Mouse (Mus musculus): ENCODE data around the gene Rcan2. TPM values are rescaled to one million over a fixed set of nuclear protein-coding genes. Genes with fewer than 3 reads are reported as not detected.

Gene Rcan2
- total RNA-seq (2021), result 10 to 100 TPM; 18.4 to 22.3 TPM
- long read RNA-seq, experiment 1, transcript Rcan2-206 (5 exons, 2,914 nt), result major isoform, 12 of 23 reads
- long read RNA-seq, experiment 1, partial matches to known transcripts, result 1 of 23 reads
- long read RNA-seq, experiment 1, other reads (novel, unspliced or antisense), result 7 of 23 reads
- long read RNA-seq, experiment 2, transcript Rcan2-206 (5 exons, 2,914 nt), result major isoform, 14 of 19 reads
- long read RNA-seq, experiment 2, partial matches to known transcripts, result 0 of 19 reads
- long read RNA-seq, experiment 2, other reads (novel, unspliced or antisense), result 0 of 19 reads

DNA sequence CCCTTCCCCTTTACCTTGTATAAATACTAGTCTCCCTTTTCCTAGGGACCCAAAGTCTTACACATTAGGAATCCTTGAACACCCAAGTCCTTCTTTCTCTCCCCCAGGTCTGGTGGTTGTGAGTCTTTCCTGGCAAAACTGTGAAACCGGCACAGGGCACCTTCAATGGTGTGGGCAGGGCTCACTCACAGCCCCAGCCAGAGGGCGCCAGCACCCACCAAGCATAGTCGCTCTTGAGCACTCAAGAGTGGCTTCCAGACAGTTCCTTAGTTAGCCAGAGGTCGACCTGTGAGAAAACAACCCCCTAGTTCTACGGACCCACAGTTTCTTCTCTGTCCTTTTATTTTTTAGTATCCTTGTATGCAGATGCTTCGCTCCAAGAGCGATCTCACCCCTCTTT is at the start of gene Rcan2:
TSS of gene Rcan2 (plus strand) at position 275 of the 400 bp plus-strand sequence.
- peak; percentile 44 for DNase-seq

DNA sequence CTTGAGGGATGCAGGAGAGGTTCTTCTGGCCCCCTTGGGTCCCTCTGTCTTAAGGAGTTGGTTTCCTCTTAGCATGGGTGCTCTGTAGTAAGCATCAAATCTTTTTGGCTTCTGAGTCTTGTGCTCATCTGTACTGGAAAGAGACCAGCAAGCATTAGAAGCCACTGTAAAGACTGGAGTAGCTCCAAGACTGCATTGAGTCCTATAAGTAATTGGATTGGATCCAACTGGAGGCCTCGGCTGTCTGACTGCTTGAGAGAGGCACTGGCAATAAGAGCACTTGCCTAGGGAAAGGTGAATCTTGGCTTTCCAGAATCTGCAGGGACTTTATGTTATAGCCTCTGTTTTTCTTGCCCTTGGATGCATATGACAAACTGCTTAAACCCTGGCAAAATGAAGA is 48.3 kb upstream of the Rcan2 start:
- no peak for DNase-seq

DNA sequence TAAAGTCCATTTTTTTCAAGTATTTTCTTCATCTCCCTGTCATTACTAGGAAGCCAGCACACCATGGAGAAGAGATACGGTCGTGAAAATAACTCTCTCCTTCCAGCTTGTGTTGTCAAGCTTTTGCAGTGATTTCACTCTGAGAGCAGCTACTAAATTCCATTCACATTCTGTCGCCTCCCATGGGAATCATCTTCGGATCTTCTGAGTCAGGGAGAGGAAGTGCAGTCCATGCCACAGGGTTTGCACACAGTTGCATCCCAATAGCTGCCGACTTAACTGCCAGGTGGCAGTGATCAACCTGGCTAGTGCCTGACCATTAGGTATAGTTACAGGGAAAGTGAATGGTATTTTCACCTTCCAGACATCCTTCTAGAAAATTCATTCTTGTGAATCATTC is 46.5 kb upstream of the Rcan2 start:
- DNase-seq, result no peak

DNA sequence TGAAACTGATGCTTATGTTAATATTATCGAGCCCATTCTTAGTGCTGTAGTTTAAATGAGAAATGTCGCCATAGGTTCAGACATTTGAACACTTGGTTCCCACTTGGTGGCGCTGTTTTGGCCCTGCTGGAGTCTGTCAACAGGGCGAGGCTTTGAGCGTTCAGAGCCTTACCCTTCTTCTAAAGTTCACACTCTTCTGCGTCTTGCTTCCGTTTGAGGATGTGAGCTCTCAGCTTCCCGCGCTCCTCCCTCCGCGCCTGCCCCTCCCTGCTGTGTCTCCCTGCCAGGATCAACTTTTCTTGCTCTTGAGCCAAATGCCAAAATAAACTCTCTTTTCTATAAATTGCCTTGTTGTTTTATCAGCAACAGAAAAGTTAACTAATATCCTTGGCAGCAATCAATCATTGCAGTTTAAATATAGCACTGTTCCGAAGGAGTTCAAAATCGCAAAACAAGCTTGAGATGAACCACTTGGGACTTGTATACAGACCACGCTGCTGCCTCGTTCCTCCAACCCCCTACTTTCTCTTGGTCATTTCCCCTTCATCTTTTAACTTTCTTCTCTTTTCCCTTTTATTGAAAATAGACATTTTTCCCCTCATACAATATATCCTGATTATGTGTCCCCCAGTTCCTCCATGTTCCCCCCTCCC is 42.4 kb upstream of the Rcan2 start:
- peak; percentile 22 for DNase-seq

DNA sequence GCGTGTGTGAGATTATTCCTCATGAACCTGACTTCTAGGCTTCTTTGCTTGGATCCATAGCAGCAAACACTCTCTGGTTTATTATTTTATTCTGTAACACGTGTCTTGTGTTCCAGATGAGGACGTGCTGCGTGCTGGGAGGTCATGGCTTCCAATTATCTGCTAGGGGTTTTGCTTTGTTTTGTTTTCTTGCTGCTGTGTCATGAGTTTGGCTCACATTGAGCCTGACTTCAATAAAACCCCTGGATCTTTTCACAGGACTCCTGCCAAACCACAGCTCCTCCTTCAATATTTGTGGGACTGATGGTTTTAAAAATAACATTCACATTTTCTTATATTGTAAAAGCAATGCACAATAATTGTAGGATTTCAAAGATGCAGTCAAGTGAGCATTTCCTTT is 16.6 kb upstream of the Rcan2 start:
- no peak for DNase-seq

DNA sequence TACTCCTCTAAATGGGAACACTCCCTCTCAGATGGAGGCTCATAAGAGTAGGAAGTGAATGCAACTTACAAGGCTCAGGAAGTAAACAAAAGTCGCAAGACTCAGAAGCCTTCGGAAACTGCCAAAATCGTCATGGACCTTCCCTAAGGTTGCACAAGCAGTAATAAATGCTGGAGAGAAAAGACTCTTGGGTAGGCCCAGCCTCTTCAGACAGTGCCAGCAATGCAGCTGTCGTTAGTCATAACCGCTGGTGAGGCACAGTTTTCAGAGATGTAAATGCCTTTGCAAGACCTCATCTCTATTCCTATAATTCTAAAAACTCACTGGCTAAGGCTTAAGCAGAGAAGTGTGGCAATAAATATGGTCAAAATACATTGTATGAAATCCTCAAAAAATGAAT is 12.9 kb upstream of the Rcan2 start:
- no peak for DNase-seq

DNA sequence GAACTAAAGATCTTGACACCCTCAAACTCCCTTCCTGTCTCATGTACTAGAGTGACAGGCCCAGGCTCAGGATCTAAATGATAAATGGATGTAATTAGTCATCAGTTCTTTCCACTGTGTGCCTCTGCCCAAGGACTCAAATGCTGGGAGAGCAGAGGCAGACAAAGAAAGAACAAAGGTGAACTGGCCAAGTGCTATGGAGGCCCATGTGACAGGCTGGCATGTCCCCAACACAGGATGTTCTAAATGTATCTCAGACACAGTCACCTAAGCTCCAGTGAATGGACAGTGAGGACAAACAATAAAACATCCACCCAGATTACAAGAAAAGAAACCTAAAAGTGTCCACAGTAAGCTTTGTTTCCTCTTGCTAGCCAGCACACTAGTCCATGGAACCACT is 11.8 kb upstream of the Rcan2 start:
- no peak for DNase-seq

DNA sequence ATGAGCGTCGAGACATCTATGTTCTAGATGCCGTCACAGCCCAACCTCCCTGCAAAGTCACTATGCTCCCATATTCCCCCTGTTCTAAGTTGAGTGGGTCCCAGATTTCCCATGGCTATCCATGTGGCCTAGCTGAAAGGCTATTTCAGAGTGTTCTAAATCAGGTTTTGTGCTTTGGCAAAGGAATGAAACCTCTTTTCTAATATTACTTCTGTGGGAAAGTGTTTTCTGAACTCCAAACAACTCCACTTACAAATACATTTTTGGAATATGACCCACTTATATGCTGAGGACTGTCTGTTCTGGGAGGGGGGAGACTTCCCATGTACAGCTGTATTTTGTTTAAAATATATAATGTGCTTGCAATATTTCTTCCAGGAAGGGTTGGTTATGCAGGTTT is 9.4 kb upstream of the Rcan2 start:
- DNase-seq, result no peak

DNA sequence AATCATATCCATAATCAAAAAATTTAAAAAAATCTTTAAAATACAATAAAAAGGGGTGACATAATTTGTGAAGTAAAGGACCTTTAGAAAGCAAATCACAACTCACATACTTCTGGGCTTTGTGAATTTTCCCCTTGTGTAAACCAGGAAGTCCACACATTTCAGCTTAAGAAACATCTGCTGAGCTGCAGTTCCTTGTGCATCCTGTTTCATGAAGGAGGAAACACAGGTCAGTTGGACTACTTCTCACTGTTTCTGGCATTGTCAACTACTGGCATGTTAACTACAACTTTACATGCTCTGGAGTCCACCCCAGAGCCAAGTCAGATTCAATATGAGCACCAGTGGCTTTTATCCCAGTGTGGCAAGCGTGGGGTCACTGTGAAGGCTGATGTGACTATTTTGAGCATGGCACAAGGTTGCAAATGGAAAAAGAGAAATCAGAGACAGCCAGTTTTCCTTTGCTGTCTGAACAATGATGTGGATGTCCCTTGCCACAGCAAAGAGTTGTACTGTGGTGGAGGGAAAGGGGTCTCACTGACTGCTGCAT is 6.3 kb upstream of the Rcan2 start:
- DNase-seq, result no peak

DNA sequence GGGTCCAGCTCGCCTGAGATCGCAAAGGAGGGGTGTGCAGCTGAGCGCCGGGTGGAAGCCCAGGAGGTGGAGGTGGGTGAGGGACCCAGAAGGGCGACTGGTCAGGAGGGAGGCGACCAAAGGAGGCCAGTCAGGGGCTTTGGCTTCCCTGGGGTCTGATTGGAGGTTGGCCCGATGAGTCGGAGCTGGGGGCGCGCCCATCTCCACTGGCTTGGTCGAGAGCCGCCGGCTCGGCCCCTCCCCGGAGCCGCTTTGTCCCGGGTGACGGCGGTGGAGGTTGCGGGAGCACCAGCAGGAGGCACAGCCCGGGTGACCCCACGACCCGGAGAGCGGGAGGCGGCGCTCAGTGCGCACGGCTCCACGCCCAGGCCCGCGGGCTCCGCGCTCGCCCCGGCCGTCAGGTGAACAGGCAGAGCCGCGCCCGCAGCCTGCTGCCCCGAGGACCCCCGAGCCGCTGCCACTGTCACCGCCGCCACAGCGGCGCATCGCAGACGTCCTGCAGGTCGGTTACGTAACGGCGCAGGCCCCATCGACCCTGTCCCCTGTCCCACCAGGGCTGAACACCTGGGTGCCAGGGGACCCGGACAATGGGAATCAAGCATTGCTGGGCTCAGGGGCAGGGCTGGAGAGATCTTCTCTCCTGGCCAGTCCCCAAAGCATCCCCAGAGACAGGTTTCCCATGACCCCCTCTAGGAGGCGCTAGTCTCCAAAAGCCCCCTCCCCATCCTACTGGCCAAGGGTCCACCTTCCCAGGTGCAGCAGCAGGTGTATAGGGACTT is 633 bp downstream of the Rcan2 start:
- DNase-seq, result peak; percentile 65

DNA sequence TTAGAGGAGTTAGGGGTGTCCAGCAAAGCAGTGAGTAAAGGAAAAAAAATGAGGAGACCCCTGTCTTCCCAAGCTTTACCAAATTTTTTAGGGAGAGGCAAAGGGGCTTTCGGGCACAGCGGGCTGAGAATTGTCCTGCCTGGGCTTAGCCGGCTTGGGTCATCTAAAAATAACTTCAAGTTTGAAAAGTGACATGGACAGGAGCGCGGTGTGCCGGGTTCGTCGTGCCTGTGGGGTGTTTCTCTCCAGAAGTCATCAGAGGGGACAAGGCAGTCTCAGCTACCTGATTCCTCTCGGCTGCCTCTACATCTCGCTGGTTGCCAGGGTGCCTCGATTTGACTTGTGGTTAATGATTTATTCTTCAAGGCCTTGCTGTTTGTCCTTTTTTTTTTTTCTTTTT is 1.3 kb downstream of the Rcan2 start:
- DNase-seq, result no peak

DNA sequence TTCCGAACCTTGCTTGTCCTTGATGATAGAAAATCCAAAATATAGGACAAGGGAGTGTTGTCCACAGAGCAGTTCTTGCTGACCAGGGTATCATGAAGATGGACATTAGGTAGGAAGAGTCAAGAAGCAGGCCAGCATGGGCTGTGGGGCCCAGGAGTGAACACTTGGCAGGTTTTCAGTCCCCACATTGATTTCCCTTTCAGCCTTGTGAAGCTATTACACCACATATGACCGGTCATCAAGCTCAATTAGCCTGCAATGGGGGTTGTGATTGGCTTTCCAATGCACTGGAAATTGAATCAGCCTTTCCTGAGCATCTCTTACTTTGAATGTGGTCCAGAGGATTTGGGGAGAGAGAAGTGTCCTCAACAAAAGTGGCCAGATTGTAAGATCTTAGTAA is 2.0 kb downstream of the Rcan2 start:
- DNase-seq, result no peak

DNA sequence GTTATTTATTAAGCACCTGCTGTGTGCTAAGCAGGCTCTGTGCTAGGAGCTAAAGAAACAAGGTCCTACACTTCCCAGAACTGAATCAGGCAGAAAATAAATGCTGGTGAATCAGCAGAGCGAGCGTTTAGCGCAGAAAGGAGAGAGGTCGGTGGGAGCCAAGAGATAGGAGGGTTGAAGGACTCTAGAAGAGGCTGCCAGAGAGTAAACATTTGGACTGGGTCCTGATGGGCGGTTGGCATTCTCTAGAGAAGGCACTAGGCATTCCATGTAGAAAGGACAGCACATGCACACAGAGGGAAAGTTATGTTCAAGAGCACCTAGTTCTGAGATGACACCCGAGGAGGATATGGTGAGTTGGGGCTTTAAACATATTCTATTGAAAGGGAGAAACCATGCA is 2.6 kb downstream of the Rcan2 start:
- no peak for DNase-seq

DNA sequence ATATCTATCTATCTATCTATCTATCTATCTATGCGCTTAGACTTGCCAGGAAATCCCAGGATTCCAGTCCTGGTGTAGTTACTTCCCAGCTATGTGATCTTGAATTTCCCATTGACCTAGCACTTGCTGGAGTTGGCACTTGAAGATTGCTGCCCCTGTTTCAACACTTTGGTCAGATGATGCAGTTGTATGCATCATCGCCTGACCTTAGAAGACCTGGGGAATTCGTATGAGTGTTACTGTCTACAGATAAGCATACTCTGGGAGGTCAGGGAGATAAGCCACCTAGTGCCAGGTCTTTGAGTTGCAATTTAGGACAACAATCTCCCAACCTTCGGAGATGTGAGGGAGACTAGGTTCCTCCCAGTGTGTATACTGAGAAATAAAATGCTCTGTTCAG is 5.7 kb downstream of the Rcan2 start:
- no peak for DNase-seq

DNA sequence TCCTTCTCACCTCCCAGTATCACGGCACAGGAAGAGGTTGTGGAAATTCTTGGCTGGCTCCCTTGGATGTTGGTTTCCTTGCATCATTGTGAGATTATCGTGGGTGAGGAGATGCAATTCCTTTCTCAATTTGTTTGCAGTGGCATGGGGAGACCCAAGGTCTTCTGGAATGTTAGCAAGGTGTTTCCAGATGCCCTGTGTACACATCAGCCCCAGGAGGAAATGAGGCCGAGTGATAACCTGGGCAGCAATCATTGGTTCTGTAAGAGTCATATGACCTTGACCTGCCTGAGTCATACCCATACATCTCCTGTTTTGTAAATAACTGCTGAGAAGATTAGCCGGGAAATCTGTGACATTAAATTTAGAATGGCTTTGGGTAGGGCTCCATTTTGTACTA is 10.3 kb downstream of the Rcan2 start:
- DNase-seq, result no peak

DNA sequence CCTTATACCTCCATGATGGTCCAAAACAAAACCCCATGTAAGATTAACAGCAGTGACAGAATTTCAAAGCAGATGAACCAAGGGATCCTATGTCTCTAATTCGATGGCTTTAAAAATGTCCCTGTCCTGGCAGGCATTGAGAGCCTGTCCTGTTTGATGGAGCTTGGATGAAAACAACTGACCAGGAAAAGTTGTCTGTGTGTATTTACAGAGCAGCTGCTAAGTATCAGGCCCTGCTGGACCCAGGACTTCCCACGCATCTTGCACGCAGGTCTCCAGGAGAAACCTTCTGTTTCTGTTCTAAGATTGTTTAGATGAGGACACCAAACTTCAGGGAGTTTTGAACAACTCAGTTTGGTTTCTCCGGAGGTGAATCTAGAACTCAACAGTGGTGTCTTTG is 14.2 kb downstream of the Rcan2 start:
- no peak for DNase-seq

DNA sequence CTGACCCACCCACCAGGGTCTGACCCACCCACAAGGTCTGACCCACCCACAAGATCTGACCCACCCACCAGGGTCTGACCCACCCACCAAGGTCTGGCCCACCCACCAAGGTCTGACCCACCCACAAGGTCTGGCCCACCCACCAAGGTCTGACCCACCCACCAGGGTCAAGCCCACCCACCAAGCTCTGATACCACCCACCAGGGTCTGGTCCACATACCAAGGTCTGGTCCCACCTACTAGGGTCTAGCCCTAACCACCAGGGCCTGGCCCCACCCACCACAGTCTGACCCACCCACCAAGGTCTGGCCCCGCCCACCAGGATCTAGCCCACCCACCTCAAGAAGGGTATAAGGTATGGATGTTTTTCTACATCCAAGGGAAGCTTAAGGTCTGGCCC is 15.3 kb downstream of the Rcan2 start:
- no peak for DNase-seq

DNA sequence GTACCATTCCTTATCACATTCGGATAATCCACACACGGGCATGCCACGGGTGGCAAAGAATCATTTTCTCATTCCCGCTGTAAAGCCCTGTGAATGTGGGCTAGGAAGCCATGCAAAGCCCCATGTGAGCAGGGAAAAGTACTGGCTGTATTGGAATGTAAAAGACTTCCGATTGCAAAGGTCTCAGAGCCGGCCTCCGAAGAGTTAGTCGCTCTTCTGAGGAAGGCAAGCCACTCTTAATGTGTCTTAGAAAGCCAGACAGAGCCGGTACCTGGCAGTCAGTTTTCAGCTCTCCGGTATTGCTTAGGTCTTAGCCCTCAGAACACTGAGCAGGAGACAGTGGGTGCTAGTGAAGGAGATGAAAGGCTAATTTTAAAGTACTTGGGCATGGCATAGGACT is 16.0 kb downstream of the Rcan2 start:
- no peak for DNase-seq

DNA sequence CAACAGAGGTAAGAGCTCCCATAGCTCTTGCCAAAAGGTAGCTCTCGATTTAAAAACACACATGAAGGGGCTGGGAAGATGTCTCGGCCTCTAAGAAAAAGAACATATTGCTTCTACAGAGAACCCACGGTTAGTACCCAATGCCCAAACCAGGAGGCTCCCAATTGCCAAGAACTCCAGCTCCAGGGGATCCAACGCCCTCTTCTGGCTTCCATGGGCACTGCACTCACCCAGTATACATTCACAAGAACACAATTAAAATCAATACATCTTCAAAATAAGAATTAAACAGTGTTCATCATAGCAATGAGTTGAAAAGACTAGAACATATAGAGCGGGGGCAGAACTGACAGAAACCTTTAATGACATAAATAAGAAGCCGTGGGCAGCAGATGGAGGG is 17.2 kb downstream of the Rcan2 start:
- DNase-seq, result no peak

DNA sequence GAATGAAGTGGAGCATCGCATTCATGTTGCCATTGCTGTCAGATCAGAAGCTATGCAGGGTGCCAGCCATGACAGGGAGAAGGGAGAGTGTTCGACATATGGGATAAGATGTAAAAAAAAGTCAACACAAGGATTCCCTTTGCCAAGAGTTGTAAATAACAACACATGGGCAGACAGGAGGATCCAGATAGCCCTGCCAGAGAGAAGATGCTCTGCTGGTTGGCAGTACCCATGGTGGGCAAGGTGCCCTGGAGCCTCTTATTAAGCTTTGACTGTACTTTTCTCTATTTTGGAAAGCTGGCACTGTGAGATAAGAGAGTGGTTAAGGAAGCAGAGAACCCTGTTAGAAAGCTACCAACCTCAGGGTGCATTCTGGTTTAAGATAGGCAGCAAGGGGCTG is 19.8 kb downstream of the Rcan2 start:
- DNase-seq, result no peak

DNA sequence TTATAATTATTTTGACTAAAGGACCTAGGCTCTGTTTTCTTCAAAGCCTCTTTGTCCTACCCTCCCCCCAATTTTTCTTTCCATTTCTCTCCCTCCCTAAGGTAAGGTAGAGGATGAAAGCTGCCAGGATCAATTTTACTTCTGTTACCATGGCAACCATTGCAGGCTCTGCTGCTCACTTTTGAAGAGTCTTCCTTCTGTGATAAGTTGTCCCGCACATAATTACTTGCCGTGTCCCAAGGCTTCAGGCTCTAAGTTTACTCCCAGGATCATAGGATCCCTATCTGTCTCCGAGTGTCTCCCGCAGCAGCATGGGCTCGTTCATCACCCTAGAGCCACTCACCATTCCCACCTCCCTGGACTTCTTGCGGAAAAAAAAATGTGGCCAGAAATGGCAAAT is 21.1 kb downstream of the Rcan2 start:
- no peak for DNase-seq

DNA sequence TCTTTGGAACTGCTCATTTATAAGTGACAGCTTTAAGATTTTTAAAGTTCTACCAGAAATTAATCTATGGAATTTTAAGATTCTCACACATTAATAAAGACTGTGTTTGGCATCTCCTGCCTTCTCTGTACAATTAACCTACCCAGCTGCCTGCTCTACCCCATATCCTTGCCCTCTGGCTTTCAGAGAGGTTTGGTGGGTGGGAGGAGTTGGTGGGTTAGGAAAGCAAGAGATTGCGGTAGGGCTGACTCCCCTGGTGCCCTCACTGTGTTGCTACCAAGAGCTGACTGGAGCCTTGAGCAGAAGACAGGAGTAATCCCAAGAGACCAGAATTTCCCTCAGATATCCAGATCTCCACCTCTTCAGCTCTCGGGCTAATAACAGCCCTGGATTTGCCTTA is 21.5 kb downstream of the Rcan2 start:
- DNase-seq, result no peak

DNA sequence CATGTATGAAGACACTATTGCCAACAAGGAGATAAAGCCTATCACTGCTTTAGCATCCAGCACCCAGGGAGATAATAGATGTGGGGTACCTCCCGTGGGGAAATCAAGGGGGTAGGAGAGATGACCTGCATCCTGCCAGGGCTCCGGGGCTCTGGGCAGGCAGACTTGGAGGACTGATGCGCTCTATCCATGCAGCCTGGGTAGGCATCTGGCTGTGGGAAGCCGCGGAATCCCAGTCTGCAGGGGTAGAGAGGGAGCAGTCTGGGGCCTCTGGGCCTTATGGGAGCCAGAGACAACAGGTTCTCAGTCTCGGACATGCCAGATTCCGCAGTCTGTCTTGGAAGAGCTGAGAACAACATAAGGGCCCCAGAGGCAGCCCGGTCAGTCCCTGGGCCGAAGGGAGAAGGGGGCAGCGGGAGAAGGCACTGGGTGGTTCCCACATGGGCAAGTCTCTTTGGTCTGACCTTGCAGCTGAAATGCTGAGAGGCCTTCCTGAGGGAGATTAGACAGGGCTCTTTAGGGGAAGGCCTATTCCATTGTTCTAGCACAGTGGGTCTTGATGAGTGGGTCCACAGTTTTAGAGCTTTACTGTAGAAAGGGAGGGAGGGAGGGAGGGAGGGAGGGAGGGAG is 23.7 kb downstream of the Rcan2 start:
- no peak for DNase-seq
